Mouse (Mus musculus) cerebellum, adult 9-10 months (tissue): ENCODE measurements around the gene Lrrc42.

Experiments used
- DNase-seq: peaks from one replicate; pipeline ENCODE4 v3.0.0; 2022

The Lrrc42 gene

DNA sequence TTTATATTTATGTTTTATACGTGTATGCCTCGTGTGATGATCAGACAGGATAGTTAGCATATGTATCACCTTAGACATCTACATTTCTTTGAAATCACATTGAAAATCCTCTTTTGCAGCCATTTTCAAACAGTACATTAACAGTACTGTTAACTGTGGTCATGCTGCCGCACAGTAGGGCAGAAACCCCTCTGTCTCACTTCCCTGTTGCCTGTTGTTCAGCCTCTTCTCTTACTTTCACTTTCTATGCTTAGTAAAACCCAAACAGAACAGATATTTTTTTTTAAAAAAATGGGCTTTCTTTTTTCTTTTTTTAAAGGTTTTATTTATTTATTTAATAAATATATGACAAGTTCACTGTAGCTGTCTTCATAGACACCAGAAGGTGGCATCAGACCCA lies 59.5 kb downstream of the Lrrc42 start:
- no peak for DNase-seq

DNA sequence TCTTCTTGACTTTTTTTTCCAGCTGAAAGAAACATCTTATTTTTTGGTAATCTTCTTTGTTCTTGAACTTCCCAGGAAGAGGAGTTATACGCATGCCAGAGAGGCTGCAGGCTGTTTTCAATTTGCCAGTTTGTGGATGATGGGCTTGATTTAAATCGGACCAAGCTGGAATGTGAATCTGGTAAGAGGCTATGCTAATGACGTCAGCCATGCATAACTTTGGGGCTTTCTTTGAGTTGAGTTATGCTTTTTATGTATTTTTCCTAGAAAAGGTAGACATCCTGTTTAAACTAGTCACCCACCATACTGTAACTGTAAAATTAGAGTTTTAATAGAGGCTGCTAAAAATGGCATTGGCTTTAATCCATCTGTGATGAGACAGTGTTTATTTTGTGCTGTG lies 67.6 kb downstream of the Lrrc42 start:
- no peak for DNase-seq
